ENCODE assay signal across 8 mouse cellular contexts in the genomic region with DNA sequence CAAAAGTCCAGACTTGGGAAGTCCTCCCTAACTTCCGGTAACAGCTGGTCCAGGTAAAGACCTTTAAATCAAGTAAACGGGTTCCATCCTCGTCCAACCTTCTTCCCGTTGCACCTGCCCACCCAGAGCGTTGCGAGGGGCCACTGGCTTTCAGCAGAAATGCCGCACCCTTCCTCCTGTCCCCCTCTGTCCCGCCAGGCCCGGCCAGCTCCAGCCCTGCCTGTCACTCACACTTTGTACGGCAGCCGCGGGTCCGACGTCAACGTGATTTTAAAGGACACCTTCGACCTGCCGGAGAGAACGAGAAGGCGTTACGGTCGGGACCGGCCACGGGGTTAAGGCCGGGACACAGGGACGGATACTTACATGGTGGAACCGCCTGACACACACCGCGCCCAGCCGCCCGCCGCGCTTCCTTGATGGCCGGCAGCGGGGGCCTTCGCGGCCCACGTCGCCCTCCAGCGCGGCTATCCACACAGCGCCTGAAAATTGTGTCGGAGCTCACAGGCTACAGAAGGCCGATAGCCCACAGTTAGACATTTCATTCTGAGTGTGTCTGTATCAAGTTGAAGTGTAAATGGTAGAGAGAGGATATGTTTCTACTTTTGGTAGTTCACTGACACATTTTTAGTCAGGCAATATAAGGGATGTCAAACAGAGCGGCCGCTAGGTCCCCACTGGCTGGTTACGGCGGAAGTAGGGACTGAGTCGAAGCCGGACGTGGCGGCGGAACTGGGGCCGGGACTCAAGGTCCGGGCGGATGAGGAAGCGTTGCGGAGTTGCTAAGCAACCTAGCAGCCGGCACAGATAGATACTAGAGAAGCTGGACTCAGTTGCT. TPM values are rescaled to one million over a fixed set of nuclear protein-coding genes. Genes with fewer than 3 reads are reported as not detected.
DNase-seq lines count a peak whose midpoint lies in the region; ATAC-seq and TF ChIP-seq lines count a peak whose summit lies in the region.

TSS of gene Ufm1 (minus strand) at position 448 of the 838 bp plus-strand sequence.

- no peaks in the 10 kb centered on the region for H3K9me3 ChIP-seq in kidney, embryonic 14.5 days (ENCODE audit: control insufficient read depth, low read length)
- no peaks in the 10 kb centered on the region for H3K9me3 ChIP-seq in limb, embryonic 15.5 days

- TF ChIP-seq CTCF in bone marrow macrophage, adult 2 months (IDR thresholded peaks at IDR 0.05; ENCODE audit: low read depth, low read length) = no peak
- TF ChIP-seq CTCF in embryonic fibroblast, embryonic 13.5 days (IDR thresholded peaks at IDR 0.05; ENCODE audit: borderline replicate concordance, insufficient read depth, low read length) = no peak

- peak within 1 kb of the TSS; percentile 75 for H3K4me3 ChIP-seq in bone marrow macrophage, adult 2 months (ENCODE audit: insufficient read depth, low read length)
- peak within 1 kb of the TSS; percentile 79 for H3K4me3 ChIP-seq in embryonic fibroblast, embryonic 13.5 days (ENCODE audit: insufficient read depth, low read length)
- H3K4me3 ChIP-seq in kidney, embryonic 14.5 days (ENCODE audit: low read length) = peak within 1 kb of the TSS; percentile 97
- peak within 1 kb of the TSS; percentile 91 for H3K4me3 ChIP-seq in limb, embryonic 15.5 days

- WGBS in kidney, embryonic 14.5 days = under 1% methylated on average over 58 of the region's 58 CpGs
- WGBS in limb, embryonic 15.5 days = under 1% methylated on average over 58 of the region's 58 CpGs

- no peak for TF ChIP-seq POLR2A in bone marrow macrophage, adult 2 months (IDR thresholded peaks at IDR 0.05; ENCODE audit: borderline replicate concordance, low read depth, low read length)
- TF ChIP-seq POLR2A in embryonic fibroblast, embryonic 13.5 days (IDR thresholded peaks at IDR 0.05; ENCODE audit: low read depth, low read length) = peak; percentile 52

- no peaks in the 10 kb centered on the region for H3K27me3 ChIP-seq in kidney, embryonic 14.5 days (ENCODE audit: control insufficient read depth, insufficient read depth, low read length)
- H3K27me3 ChIP-seq in limb, embryonic 15.5 days = no peaks in the 10 kb centered on the region

- DNase-seq in A20 (ENCODE audit: low read depth, low spot score) = peak; percentile 96
- peak; percentile 96 for DNase-seq in heart, adult 9 months (ENCODE audit: low spot score in 2 of 2)
- peak; percentile 75 to 87 for DNase-seq in monocyte, adult 2 months (ENCODE audit: low read depth in 1 of 2, low spot score in 2 of 2)
- peak; percentile 95 for DNase-seq in spleen, postnatal 36 days (ENCODE audit: low spot score in 2 of 2)

- peak within 1 kb of the TSS; percentile 81 for H3K9ac ChIP-seq in kidney, embryonic 14.5 days (ENCODE audit: low read depth, low read length)
- H3K9ac ChIP-seq in limb, embryonic 15.5 days = peak within 1 kb of the TSS; percentile 84

- peak; percentile 99 for ATAC-seq in kidney, embryonic 14.5 days (ENCODE audit: low FRiP score, low TSS enrichment)
- ATAC-seq in limb, embryonic 15.5 days (ENCODE audit: insufficient number of reproducible peaks, low FRiP score, low TSS enrichment, low read depth) = peak; percentile 96

- H3K36me3 ChIP-seq in kidney, embryonic 14.5 days (ENCODE audit: control insufficient read depth, insufficient read depth, low read length) = peaks cover 25% of the 10 kb centered on the region
- H3K36me3 ChIP-seq in limb, embryonic 15.5 days = peaks cover 30% of the 10 kb centered on the region

- H3K27ac ChIP-seq in bone marrow macrophage, adult 2 months (ENCODE audit: insufficient read depth, low read depth, low read length) = peak within 1 kb of the TSS; percentile 63
- H3K27ac ChIP-seq in embryonic fibroblast, embryonic 13.5 days (ENCODE audit: insufficient read depth, low read length) = 0 out of 2 replicates have a peak within 1 kb of the TSS, but pooled peaks have one; percentile 36
- H3K27ac ChIP-seq in kidney, embryonic 14.5 days (ENCODE audit: low read depth, low read length) = no peak within 1 kb of the TSS
- peak within 1 kb of the TSS; percentile 48; the same call in 1 of the 2 replicates for H3K27ac ChIP-seq in limb, embryonic 15.5 days

- peak within 1 kb of the TSS; percentile 86 for H3K4me2 ChIP-seq in kidney, embryonic 14.5 days (replicated peaks; ENCODE audit: low read depth, low read length)
- peak within 1 kb of the TSS; percentile 62 for H3K4me2 ChIP-seq in limb, embryonic 15.5 days

- H3K4me1 ChIP-seq in bone marrow macrophage, adult 2 months (ENCODE audit: control insufficient read depth, insufficient read depth, low read length) = peaks cover 2% of the 10 kb centered on the region; the same call in 1 of the 2 replicates
- H3K4me1 ChIP-seq in embryonic fibroblast, embryonic 13.5 days (ENCODE audit: control insufficient read depth, insufficient read depth, low read length) = no peaks in the 10 kb centered on the region; the same call in 1 of the 2 replicates
- H3K4me1 ChIP-seq in kidney, embryonic 14.5 days (ENCODE audit: control insufficient read depth, insufficient read depth, low read length) = peaks cover 4% of the 10 kb centered on the region; the same call in 1 of the 2 replicates
- peaks cover 9% of the 10 kb centered on the region for H3K4me1 ChIP-seq in limb, embryonic 15.5 days

RNA-seq across cellular contexts. Expression of gene Ufm1, which starts in this region (rescaled TPM):
- 40.9 and 49.6 TPM in 2 replicates for polyA plus RNA-seq in bone marrow macrophage, adult 2 months (2012; ENCODE audit: insufficient read depth, insufficient read length, missing spikeins)
- polyA plus RNA-seq in embryonic fibroblast, embryonic 13.5 days (2011; ENCODE audit: insufficient read length, low read depth, missing spikeins) = 100 and 110 TPM in 2 replicates
- 87.9 and 100 TPM in 2 replicates for polyA plus RNA-seq in kidney, embryonic 14.5 days (2014; fragmentation: Nextera tagmentation; extraction: Ambion mirVana)
- 114 and 115 TPM in 2 replicates for polyA plus RNA-seq in limb, embryonic 15.5 days (2015; fragmentation: Nextera tagmentation; extraction: Ambion mirVana)
